Mouse (Mus musculus): Measurements from ENCODE around the gene Atp6v0a4. TPM values are rescaled to one million over a fixed set of nuclear protein-coding genes. Genes with fewer than 3 reads are reported as not detected.

Atp6v0a4 gene
- polyA plus RNA-seq, 1 experiment from 2014 or later: 0.10 TPM

DNA sequence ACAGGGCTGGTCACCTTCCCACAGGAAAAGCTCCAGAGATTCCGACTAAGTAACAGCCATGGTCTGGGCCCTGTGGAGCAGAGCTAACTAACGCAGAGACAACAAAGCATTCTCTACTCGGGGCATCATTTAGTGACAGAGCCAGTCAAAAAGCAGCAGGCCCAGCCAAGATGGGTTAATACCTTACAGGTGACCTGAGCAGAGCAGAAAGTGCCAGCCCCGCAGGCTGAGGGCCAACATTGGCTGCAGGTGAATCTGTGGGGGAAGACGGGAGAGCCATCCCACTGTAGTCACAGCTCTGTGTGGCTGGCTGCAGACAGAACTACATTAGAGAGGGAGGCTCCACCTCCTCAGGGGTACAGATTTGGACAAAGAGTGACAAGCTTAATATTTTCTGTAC, 22.9 kb upstream of the Atp6v0a4 start:
- Histone ChIP-seq H3K27me3 (replicated peaks) (no peaks in the 10 kb centered on the region), H3K4me1 (peaks cover 4% of the 10 kb centered on the region), H3K36me3 (no peaks in the 10 kb centered on the region), H3K4me3 (no peak overlapping the region), H3K4me2 (no peak overlapping the region), H3K27ac (no peak overlapping the region), H3K9me3 (replicated peaks) (no peaks in the 10 kb centered on the region), H3K9ac (no peak overlapping the region)
- no peak for ATAC-seq
- 80% methylated on average over 5 of the region's 5 CpGs for WGBS (ENCODE audit: insufficient replicate concordance)

GRCm38 (mm10) chr6:38145463-38146065, 21.2 kb upstream of the Atp6v0a4 start:
- H3K27me3 ChIP-seq (replicated peaks): no peaks in the 10 kb centered on the region
- no peaks in the 10 kb centered on the region for H3K4me1 ChIP-seq
- no peak overlapping the region for H3K4me3 ChIP-seq
- ATAC-seq: no peak
- WGBS (ENCODE audit: insufficient replicate concordance): 60% methylated on average over 8 of the region's 8 CpGs
- no peak overlapping the region for H3K9ac ChIP-seq
- no peak overlapping the region for H3K27ac ChIP-seq
- no peaks in the 10 kb centered on the region for H3K9me3 ChIP-seq (replicated peaks)
- no peaks in the 10 kb centered on the region for H3K36me3 ChIP-seq
- H3K4me2 ChIP-seq: no peak overlapping the region

GRCm38 (mm10) chr6:38144161-38144998, 20.0 kb upstream of the Atp6v0a4 start:
- no peak overlapping the region for H3K4me2 ChIP-seq
- H3K4me3 ChIP-seq: no peak overlapping the region
- H3K4me1 ChIP-seq: no peaks in the 10 kb centered on the region
- ATAC-seq: no peak
- no peaks in the 10 kb centered on the region for H3K27me3 ChIP-seq (replicated peaks)
- H3K27ac ChIP-seq: peak overlapping the region; percentile 40; the same call in 1 of the 2 replicates
- WGBS (ENCODE audit: insufficient replicate concordance): 63% methylated on average over 9 of the region's 9 CpGs
- no peak overlapping the region for H3K9ac ChIP-seq
- H3K36me3 ChIP-seq: no peaks in the 10 kb centered on the region
- no peaks in the 10 kb centered on the region for H3K9me3 ChIP-seq (replicated peaks)

DNA sequence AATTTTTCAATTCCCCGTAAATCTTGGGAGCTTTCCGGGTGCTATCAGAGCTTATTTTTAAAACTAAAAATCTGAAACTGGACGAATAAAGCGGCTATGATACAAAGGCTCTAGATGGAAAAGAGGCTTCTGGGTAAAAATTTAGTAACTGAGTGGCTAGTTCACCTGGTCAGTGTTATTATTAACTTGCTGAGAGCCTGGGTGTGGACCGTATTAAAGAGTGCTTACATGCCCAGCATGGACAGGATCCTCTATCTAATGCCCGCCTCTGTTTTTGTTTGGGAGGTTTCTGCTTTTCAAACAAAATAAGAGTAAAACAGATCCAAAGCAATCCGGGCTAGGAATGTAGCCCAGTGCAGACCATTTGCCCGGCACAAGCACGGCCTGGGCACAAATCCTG, 16.0 kb upstream of the Atp6v0a4 start:
- WGBS (ENCODE audit: insufficient replicate concordance): 74% methylated on average over 9 of the region's 9 CpGs
- no peak for ATAC-seq
- Histone ChIP-seq H3K9ac (no peak overlapping the region), H3K36me3 (peaks cover 6% of the 10 kb centered on the region; the same call in 1 of the 2 replicates), H3K4me2 (no peak overlapping the region), H3K4me1 (no peaks in the 10 kb centered on the region), H3K27ac (no peak overlapping the region), H3K9me3 (replicated peaks) (no peaks in the 10 kb centered on the region), H3K4me3 (no peak overlapping the region), H3K27me3 (replicated peaks) (no peaks in the 10 kb centered on the region)

GRCm38 (mm10) chr6:38139086-38139485, 14.7 kb upstream of the Atp6v0a4 start:
- Histone ChIP-seq H3K9me3 (replicated peaks) (no peaks in the 10 kb centered on the region), H3K36me3 (peaks cover 6% of the 10 kb centered on the region; the same call in 1 of the 2 replicates), H3K27me3 (replicated peaks) (no peaks in the 10 kb centered on the region), H3K4me3 (no peak overlapping the region), H3K4me2 (no peak overlapping the region), H3K27ac (no peak overlapping the region), H3K4me1 (no peaks in the 10 kb centered on the region), H3K9ac (no peak overlapping the region)
- 67% methylated on average over 3 of the region's 3 CpGs for WGBS (ENCODE audit: insufficient replicate concordance)
- no peak for ATAC-seq

GRCm38 (mm10) chr6:38134806-38135559, 10.6 kb upstream of the Atp6v0a4 start:
- Histone ChIP-seq H3K4me2 (no peak overlapping the region), H3K4me3 (no peak overlapping the region), H3K36me3 (peaks cover 6% of the 10 kb centered on the region; the same call in 1 of the 2 replicates), H3K4me1 (no peaks in the 10 kb centered on the region), H3K27ac (no peak overlapping the region), H3K27me3 (replicated peaks) (no peaks in the 10 kb centered on the region), H3K9me3 (replicated peaks) (no peaks in the 10 kb centered on the region), H3K9ac (no peak overlapping the region)
- 70% methylated on average over 8 of the region's 8 CpGs for WGBS (ENCODE audit: insufficient replicate concordance)
- no peak for ATAC-seq

DNA sequence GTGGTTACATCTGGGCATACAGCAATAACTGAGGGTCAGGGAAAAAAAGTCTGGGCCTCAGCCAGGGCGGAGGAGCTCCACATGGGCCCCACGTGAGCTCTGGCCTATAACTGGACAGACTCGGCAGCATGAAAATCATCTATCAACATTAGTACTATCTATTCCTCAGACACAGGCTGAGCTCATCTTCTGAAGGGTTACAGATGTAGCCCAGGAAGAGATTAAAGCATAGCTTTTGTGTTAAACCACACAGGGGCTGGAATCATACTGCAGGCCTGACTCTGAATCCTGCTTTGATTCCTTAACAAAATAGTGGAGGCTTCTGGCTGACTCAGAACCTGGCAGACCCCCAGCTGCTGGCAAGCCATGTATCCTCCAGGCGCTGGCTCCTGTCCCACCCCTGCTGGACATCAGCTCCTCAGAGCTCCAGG, 7.4 kb upstream of the Atp6v0a4 start:
- no peaks in the 10 kb centered on the region for H3K4me1 ChIP-seq
- no peak overlapping the region for H3K4me2 ChIP-seq
- H3K9me3 ChIP-seq (replicated peaks): no peaks in the 10 kb centered on the region
- peaks cover 14% of the 10 kb centered on the region for H3K36me3 ChIP-seq
- H3K9ac ChIP-seq: no peak overlapping the region
- no peak overlapping the region for H3K27ac ChIP-seq
- no peak overlapping the region for H3K4me3 ChIP-seq
- no peak for ATAC-seq
- no peaks in the 10 kb centered on the region for H3K27me3 ChIP-seq (replicated peaks)
- WGBS (ENCODE audit: insufficient replicate concordance): 78% methylated on average over 4 of the region's 4 CpGs

DNA sequence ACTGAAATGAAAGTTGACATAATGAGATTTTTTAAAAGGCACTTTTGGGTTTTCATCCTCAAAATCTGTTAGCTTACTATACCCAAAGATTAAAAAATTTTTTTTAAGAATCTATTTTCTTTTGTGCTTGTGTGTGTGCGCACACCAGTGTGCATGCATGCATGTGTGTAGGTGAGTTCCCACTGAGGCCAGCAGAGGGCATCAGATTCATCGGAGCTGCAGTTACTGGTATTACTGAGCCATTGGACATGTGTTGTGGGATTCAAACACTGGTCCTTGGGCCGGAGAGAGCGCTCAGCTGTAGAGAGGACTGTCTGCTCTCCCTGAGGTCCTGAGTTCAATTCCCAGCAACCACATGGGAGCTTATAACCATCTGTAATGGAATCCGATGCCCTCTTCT, 5.5 kb upstream of the Atp6v0a4 start:
- Histone ChIP-seq H3K27me3 (replicated peaks) (no peaks in the 10 kb centered on the region), H3K9ac (no peak overlapping the region), H3K4me2 (no peak overlapping the region), H3K9me3 (replicated peaks) (no peaks in the 10 kb centered on the region), H3K4me1 (0 out of 2 replicates have a peak, but pooled peaks cover 5% of the 10 kb centered on the region), H3K36me3 (peaks cover 8% of the 10 kb centered on the region), H3K27ac (no peak overlapping the region), H3K4me3 (no peak overlapping the region)
- WGBS (ENCODE audit: insufficient replicate concordance): 79% methylated on average over 5 of the region's 5 CpGs
- ATAC-seq: no peak

DNA sequence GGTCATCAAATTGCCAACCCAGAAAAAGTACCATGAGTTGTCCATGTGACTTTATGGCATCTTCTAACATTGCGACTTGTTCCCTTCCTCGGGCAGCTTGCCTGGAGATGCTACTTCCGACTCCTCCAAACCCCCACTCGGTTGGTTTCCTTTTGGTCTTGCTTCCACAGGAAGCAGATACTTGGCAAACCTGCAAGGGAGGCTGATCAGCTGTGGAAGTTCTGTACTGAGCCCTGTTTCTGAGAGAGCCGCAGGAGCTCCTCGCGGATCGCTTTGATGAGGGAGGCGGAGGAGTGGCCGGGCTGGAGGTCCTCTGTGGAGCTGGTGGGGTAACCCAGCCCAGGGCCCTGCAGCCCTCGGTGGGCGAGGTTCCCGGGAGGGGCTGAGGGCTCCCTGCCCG, 3.7 kb upstream of the Atp6v0a4 start:
- Histone ChIP-seq H3K27me3 (replicated peaks) (no peaks in the 10 kb centered on the region), H3K9me3 (replicated peaks) (no peaks in the 10 kb centered on the region), H3K36me3 (peaks cover 8% of the 10 kb centered on the region), H3K4me2 (no peak overlapping the region), H3K27ac (no peak overlapping the region), H3K9ac (no peak overlapping the region), H3K4me3 (no peak overlapping the region), H3K4me1 (0 out of 2 replicates have a peak, but pooled peaks cover 5% of the 10 kb centered on the region)
- WGBS (ENCODE audit: insufficient replicate concordance): 70% methylated on average over 14 of the region's 14 CpGs
- ATAC-seq: no peak

DNA sequence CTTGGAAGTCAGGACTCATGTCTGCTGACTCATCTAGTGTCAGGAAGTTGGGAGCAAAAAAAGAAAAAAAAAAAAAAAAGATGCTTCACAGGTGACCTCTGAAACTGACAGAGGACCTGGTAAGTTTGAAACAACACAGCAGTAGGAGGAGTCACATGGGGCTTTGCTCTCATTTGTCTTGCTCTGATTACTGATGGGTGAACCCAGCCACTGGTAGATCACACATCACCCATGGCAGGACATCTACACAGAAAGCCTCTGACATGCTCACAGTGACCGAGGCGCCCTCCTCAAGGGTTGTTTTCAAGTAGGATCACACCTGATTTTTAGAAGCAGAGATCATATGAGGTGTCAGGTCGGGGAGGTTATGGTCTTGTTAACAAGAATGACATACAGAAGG, 1.1 kb upstream of the Atp6v0a4 start:
- no peak for ATAC-seq
- 0 out of 2 replicates have a peak, but pooled peaks cover 11% of the 10 kb centered on the region for H3K4me1 ChIP-seq
- H3K4me3 ChIP-seq: no peak overlapping the region
- no peak overlapping the region for H3K27ac ChIP-seq
- 78% methylated on average over 3 of the region's 3 CpGs for WGBS (ENCODE audit: insufficient replicate concordance)
- no peaks in the 10 kb centered on the region for H3K27me3 ChIP-seq (replicated peaks)
- H3K9ac ChIP-seq: no peak overlapping the region
- H3K4me2 ChIP-seq: no peak overlapping the region
- peaks cover 8% of the 10 kb centered on the region for H3K36me3 ChIP-seq
- no peaks in the 10 kb centered on the region for H3K9me3 ChIP-seq (replicated peaks)

DNA sequence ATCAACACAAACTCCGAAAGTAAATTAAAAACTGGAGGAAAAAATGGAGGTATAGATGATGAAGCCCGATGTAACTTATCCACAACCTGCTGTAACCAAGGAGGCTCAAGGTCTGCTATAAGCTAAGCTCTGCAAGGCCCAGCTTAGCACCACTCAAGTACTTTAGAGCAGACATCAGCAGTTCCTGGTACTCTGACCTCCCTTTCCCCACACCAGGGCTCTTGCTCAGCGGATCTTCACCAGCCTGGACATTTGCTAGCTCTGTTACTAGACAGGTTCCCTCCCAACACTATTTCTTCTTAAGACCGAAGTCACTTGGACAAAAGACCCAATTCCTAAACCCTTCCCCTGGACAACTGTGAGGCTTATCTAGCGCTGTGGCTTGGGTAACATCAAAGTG, 496 bp upstream of the Atp6v0a4 start:
- H3K9me3 ChIP-seq (replicated peaks): no peaks in the 10 kb centered on the region
- no peak for ATAC-seq

More for the DNA sequence above, 496 bp upstream of the Atp6v0a4 start:
- H3K9ac ChIP-seq: no peak overlapping the region
- H3K4me3 ChIP-seq: no peak overlapping the region
- no peak overlapping the region for H3K27ac ChIP-seq
- H3K27me3 ChIP-seq (replicated peaks): no peaks in the 10 kb centered on the region
- H3K4me2 ChIP-seq: no peak overlapping the region
- WGBS (ENCODE audit: insufficient replicate concordance): 71% methylated on average over 5 of the region's 5 CpGs
- 0 out of 2 replicates have a peak, but pooled peaks cover 11% of the 10 kb centered on the region for H3K4me1 ChIP-seq
- peaks cover 8% of the 10 kb centered on the region for H3K36me3 ChIP-seq
